Mouse (Mus musculus) G1E (cell line): ENCODE results near the gene Dnajc5. TPM values are rescaled to one million over a fixed set of nuclear protein-coding genes. Genes with fewer than 3 reads are reported as not detected.
A peak's percentile ranks its signal among the peaks of the same experiment; 100 is the strongest.
"Not testable (repeated sequence)": the region's sequence is repeated elsewhere in the genome, so short reads cannot be mapped to it uniquely, and the experiment has no call there.

Experiments used
- ATAC-seq: 2 replicates; pipeline ENCODE4 v1.8.0; 2016; ENCODE audit warnings: mild to moderate bottlenecking; ENCODE audit not compliant: insufficient number of reproducible peaks, poor library complexity, low FRiP score, severe bottlenecking; ENCODE audit errors: extremely low read depth
- DNase-seq: peaks from one replicate; pipeline ENCODE4 v3.0.0; 2012; ENCODE audit warnings: low spot score
- H3K27me3 ChIP-seq: 2 replicates; pipeline ENCODE4 v1.6.1; 2012; ENCODE audit warnings: mild to moderate bottlenecking, low read length, inconsistent platforms; ENCODE audit not compliant: insufficient read depth
- H3K36me3 ChIP-seq: replicated peaks from 2 replicates; pipeline ENCODE3; 2012; ENCODE audit warnings: mild to moderate bottlenecking, inconsistent platforms
- H3K4me1 ChIP-seq: 2 replicates; pipeline ENCODE4 v1.6.1; 2012; ENCODE audit warnings: low read depth, low read length, inconsistent platforms, mixed read lengths; ENCODE audit not compliant: insufficient read depth
- H3K4me3 ChIP-seq: 2 replicates; pipeline ENCODE4 v1.5.1; 2012; ENCODE audit warnings: low read depth, mild to moderate bottlenecking, inconsistent platforms, low read length, moderate library complexity, mixed read lengths
- H3K9me3 ChIP-seq: replicated peaks from 2 replicates; pipeline ENCODE4 v1.6.1; 2012; ENCODE audit warnings: inconsistent platforms
- CTCF ChIP-seq: IDR thresholded peaks from 2 replicates; pipeline ENCODE4 v1.5.1; 2012; ENCODE audit warnings: low read depth, low read length, inconsistent platforms, mixed read lengths
- GATA1 ChIP-seq: IDR thresholded peaks from 2 replicates; pipeline ENCODE4 v1.6.1; 2012; ENCODE audit warnings: borderline replicate concordance, low read length, inconsistent platforms, mixed read lengths
- GATA2 ChIP-seq: IDR thresholded peaks from 2 replicates; pipeline ENCODE4 v1.6.1; 2012; ENCODE audit warnings: low read depth, low read length, inconsistent platforms, borderline replicate concordance
- POLR2AphosphoS5 ChIP-seq: IDR thresholded peaks from 2 replicates; pipeline ENCODE4 v1.6.1; 2012; ENCODE audit warnings: low read depth, low read length, inconsistent platforms; ENCODE audit not compliant: insufficient replicate concordance
- TAL1 ChIP-seq: conservative IDR thresholded peaks from 2 replicates; pipeline ENCODE4 v1.6.1; 2012; ENCODE audit warnings: low read depth, low read length, inconsistent platforms, mixed read lengths
- polyA plus RNA-seq: library from polyadenylated mRNA; stranded (reverse); fragments of >175 nt; gene quantifications from 2 replicates; pipeline ENCODE4 v1.2.3, GENCODE M21; 2012
- total RNA-seq, 2 experiments: library from RNA; stranded (forward) in 1 of 2; stranded (reverse) in 1 of 2; fragments of 200-1000 nt in 1 of 2; fragments of >200 nt in 1 of 2; fragmentation: Nextera tagmentation in 1 of 2; gene quantifications; 2 replicates each; pipeline ENCODE4 v1.2.3; 2014 to 2017

Gene Dnajc5
- total and polyA plus RNA-seq, 3 experiments: 34.3 to 52.7 (median 41.9) TPM

- Histone ChIP-seq H3K9me3 (no peaks in the 10 kb centered on the region), H3K27me3 (peaks cover 15% of the 10 kb centered on the region), H3K4me1 (peaks cover 34% of the 10 kb centered on the region), H3K4me3 (no peak within 1 kb of the TSS), H3K36me3 (peaks cover 1% of the 10 kb centered on the region)
- no peak for DNase-seq
- TF ChIP-seq GATA2: no peak
- no peak for TF ChIP-seq CTCF
- no peak for TF ChIP-seq POLR2AphosphoS5
- TF ChIP-seq TAL1: no peak
- TF ChIP-seq GATA1: no peak
- no peak for ATAC-seq
Measured at GRCm38 (mm10) chr2:181493156-181493927, 26.9 kb upstream of the Dnajc5 start, which contains the start of gene Abhd16b. TSS of gene Abhd16b (plus strand) at chr2:181493206.

GRCm38 (mm10) chr2:181494266-181494945 is 25.9 kb upstream of the Dnajc5 start:
- peaks cover 11% of the 10 kb centered on the region for H3K27me3 ChIP-seq
- no peak overlapping the region for H3K4me3 ChIP-seq
- no peaks in the 10 kb centered on the region for H3K9me3 ChIP-seq
- peaks cover 39% of the 10 kb centered on the region for H3K4me1 ChIP-seq
- H3K36me3 ChIP-seq: peaks cover 11% of the 10 kb centered on the region
- DNase-seq (no peak), ATAC-seq (no peak)
- no peak for TF ChIP-seq GATA1
- TF ChIP-seq TAL1: no peak
- no peak for TF ChIP-seq CTCF
- TF ChIP-seq GATA2: no peak
- TF ChIP-seq POLR2AphosphoS5: no peak

GRCm38 (mm10) chr2:181495845-181496244 is 24.4 kb upstream of the Dnajc5 start:
- not testable (repeated sequence) for ATAC-seq, H3K9me3 ChIP-seq, H3K4me3 ChIP-seq
- Histone ChIP-seq H3K4me1 (peaks cover 46% of the 10 kb centered on the region), H3K36me3 (peaks cover 26% of the 10 kb centered on the region), H3K27me3 (peaks cover 11% of the 10 kb centered on the region)
- peak; percentile 19 for DNase-seq

GRCm38 (mm10) chr2:181496281-181496680 is 24.0 kb upstream of the Dnajc5 start:
- H3K36me3 ChIP-seq: peaks cover 30% of the 10 kb centered on the region
- H3K4me3 ChIP-seq: peak overlapping the region; percentile 97
- peaks cover 46% of the 10 kb centered on the region for H3K4me1 ChIP-seq
- peaks cover 11% of the 10 kb centered on the region for H3K27me3 ChIP-seq
- peak; percentile 73 for DNase-seq
- no peaks in the 10 kb centered on the region for H3K9me3 ChIP-seq
- TF ChIP-seq GATA1 (no peak), GATA2 (no peak), CTCF (peak; percentile 69), TAL1 (no peak), POLR2AphosphoS5 (no peak)
- 0 out of 2 replicates have a peak, but pooled peaks have one; percentile 16 for ATAC-seq

GRCm38 (mm10) chr2:181496831-181497547 is 23.3 kb upstream of the Dnajc5 start, which contains the start of gene Tpd52l2:
TSS of gene Tpd52l2 (plus strand) at chr2:181497142.
- H3K27me3 ChIP-seq: peaks cover 11% of the 10 kb centered on the region; the same call in 1 of the 2 replicates
- DNase-seq (peak; percentile 98), ATAC-seq (peak; percentile 96)
- H3K36me3 ChIP-seq: peaks cover 37% of the 10 kb centered on the region
- peaks cover 41% of the 10 kb centered on the region for H3K4me1 ChIP-seq
- TF ChIP-seq TAL1 (no peak), POLR2AphosphoS5 (no peak), GATA2 (no peak), GATA1 (no peak), CTCF (no peak)
- H3K4me3 ChIP-seq: peak within 1 kb of the TSS; percentile 97
- no peaks in the 10 kb centered on the region for H3K9me3 ChIP-seq

- DNase-seq: peak; percentile 75
- Histone ChIP-seq H3K27me3 (peaks cover 11% of the 10 kb centered on the region; the same call in 1 of the 2 replicates), H3K4me1 (peaks cover 35% of the 10 kb centered on the region), H3K36me3 (peaks cover 42% of the 10 kb centered on the region), H3K9me3 (no peaks in the 10 kb centered on the region), H3K4me3 (peak overlapping the region; percentile 97)
- peak; percentile 46; the same call in 1 of the 2 replicates for ATAC-seq
- TF ChIP-seq GATA2: no peak
- no peak for TF ChIP-seq TAL1
- no peak for TF ChIP-seq POLR2AphosphoS5
- no peak for TF ChIP-seq GATA1
- TF ChIP-seq CTCF: no peak
Measured at GRCm38 (mm10) chr2:181497548-181497875, 22.8 kb upstream of the Dnajc5 start.
